Mouse (Mus musculus): ENCODE results near the gene Plac8.

- TF ChIP-seq POLR2A (IDR thresholded peaks at IDR 0.05; ENCODE audit: insufficient read depth, low read depth, low read length), result no peak
- no peak for TF ChIP-seq CTCF (IDR thresholded peaks at IDR 0.05; ENCODE audit: insufficient read depth, low read depth, low read length)
Measured at GRCm38 (mm10) chr5:100512576-100512975, 59.5 kb downstream of the Plac8 start.
